Mouse (Mus musculus): Measurements from ENCODE around the gene Crtc2. TPM values are rescaled to one million over a fixed set of nuclear protein-coding genes. Genes with fewer than 3 reads are reported as not detected.

Gene Crtc2
- total RNA-seq, 2 experiments from 2014 or later = 19.5 to 21.7 TPM

GRCm38 (mm10) chr3:90292345-90293275 is 38.6 kb downstream of the Crtc2 start, which contains the start of gene Gatad2b:
Gatad2b (plus strand) TSS chr3:90293178.
- intact Hi-C loops (cut with DNase I) = loop anchor here (5.0 to 10.0 kb wide), 2 partner anchors 80 to 172 kb away; partner anchors contain the start of gene Npr1
- DNase-seq = peak; percentile 97 to 98

- intact Hi-C loops (cut with DNase I) = loop anchor here (5.0 to 10.0 kb wide), 2 partner anchors 79 to 171 kb away; partner anchors contain the start of gene Npr1
- DNase-seq = peak; percentile 72 to 73
Observed at GRCm38 (mm10) chr3:90293352-90294063, 39.5 kb downstream of the Crtc2 start.

GRCm38 (mm10) chr3:90294064-90294440 is 40.1 kb downstream of the Crtc2 start:
- intact Hi-C loops (cut with DNase I) = loop anchor here (5.0 to 10.0 kb wide), 2 partner anchors 78 to 171 kb away; partner anchors contain the start of gene Npr1
- DNase-seq = no peak

- intact Hi-C loops (cut with DNase I) = loop anchor here (5.0 to 10.0 kb wide), 2 partner anchors 78 to 170 kb away; partner anchors contain the start of gene Npr1
- no peak for DNase-seq
Observed at GRCm38 (mm10) chr3:90294651-90295050, 40.7 kb downstream of the Crtc2 start.

GRCm38 (mm10) chr3:90305801-90306200 is 51.8 kb downstream of the Crtc2 start:
- DNase-seq = no peak
- intact Hi-C loops (cut with DNase I) = no loop called here

- DNase-seq = no peak
- intact Hi-C loops (cut with DNase I) = no loop called here
Observed at GRCm38 (mm10) chr3:90309589-90309988, 55.6 kb downstream of the Crtc2 start.

GRCm38 (mm10) chr3:90313367-90313766 is 59.4 kb downstream of the Crtc2 start:
- DNase-seq = no peak
- intact Hi-C loops (cut with DNase I) = no loop called here

Small RNA genes lying within 50 kb of the gene (microRNA-seq; reads per million reads assigned to microRNA genes)
- 0.27 to 0.72 reads per million in 2 experiments for gene Mir7012

Other genes with a start within 250 kb of the Crtc2 start
- gene 4933434E20Rik, start 202.5 kb upstream of the Crtc2 start, total RNA-seq (2021) = 10 to 100 TPM; 60.6 to 67.1 TPM
- gene Ubap2l, start 201.5 kb upstream of the Crtc2 start, total RNA-seq (2021) = 100 to 1,000 TPM; 119 to 130 TPM
- gene Tpm3, start 181.5 kb upstream of the Crtc2 start, total RNA-seq (2021) = 10 to 100 TPM; 71.0 to 71.4 TPM
- under 1 TPM; 0.12 to 0.14 TPM for gene Nup210l, start 150.0 kb upstream of the Crtc2 start, total RNA-seq (2021)
- 100 to 1,000 TPM; 868 to 969 TPM for gene Rps27, start 40.5 kb upstream of the Crtc2 start, total RNA-seq (2021)
- 10 to 100 TPM in 1 of 2 experiments, 1 to 10 TPM in 1; 6.7 to 10.9 TPM for gene Rab13, start 40.5 kb upstream of the Crtc2 start, total RNA-seq (2021)
- gene Jtb, start 22.6 kb upstream of the Crtc2 start, total RNA-seq (2021) = 10 to 100 TPM; 44.9 to 48.9 TPM
- not detected for gene Creb3l4, start 10.7 kb upstream of the Crtc2 start, total RNA-seq (2021)
- 10 to 100 TPM; 94.0 to 95.4 TPM for gene Slc39a1, start 6.0 kb upstream of the Crtc2 start, total RNA-seq (2021)
- 10 to 100 TPM; 21.1 to 23.6 TPM for gene Dennd4b, start 11.0 kb downstream of the Crtc2 start, total RNA-seq (2021)
- 10 to 100 TPM; 47.2 to 52.9 TPM for gene Gatad2b, start 39.0 kb downstream of the Crtc2 start, total RNA-seq (2021)
- 1 to 10 TPM; 1.9 to 2.6 TPM for gene Slc27a3, start 135.8 kb downstream of the Crtc2 start, total RNA-seq (2021)
- gene Ints3, start 179.5 kb downstream of the Crtc2 start, total RNA-seq (2021) = 10 to 100 TPM; 26.4 to 27.2 TPM
- 10 to 100 TPM; 25.8 to 33.1 TPM for gene Npr1, start 211.7 kb downstream of the Crtc2 start, total RNA-seq (2021)
- 10 to 100 TPM; 35.3 to 39.2 TPM for gene Ilf2, start 222.0 kb downstream of the Crtc2 start, total RNA-seq (2021)
- gene Snapin, start 236.9 kb downstream of the Crtc2 start, total RNA-seq (2021) = 10 to 100 TPM; 51.3 to 52.6 TPM